Mouse (Mus musculus) megakaryocyte-erythroid progenitor cell, adult 5-6 weeks (primary cell): ENCODE results near the gene Capn15. TPM values are rescaled to one million over a fixed set of nuclear protein-coding genes. Genes with fewer than 3 reads are reported as not detected.

Experiments used
- ATAC-seq: replicated peaks from 2 replicates; pipeline ENCODE4 v1.8.0; 2016; ENCODE audit warnings: mild to moderate bottlenecking, inconsistent platforms; ENCODE audit not compliant: severe bottlenecking, poor library complexity, low FRiP score, low TSS enrichment
- total RNA-seq, 2 experiments: library from RNA; stranded (forward) in 1 of 2; stranded (reverse) in 1 of 2; fragments of 200-1000, 215-1000 nt in 1 of 2; fragments of >200 nt in 1 of 2; fragmentation: Nextera tagmentation in 1 of 2; gene quantifications; 2 replicates each; pipeline ENCODE4 v1.2.3; 2014 to 2017

Capn15 gene
- 14.8 and 18.4 TPM in 2 replicates for total RNA-seq (2014; fragmentation: Nextera tagmentation)
- 1.7 and 3.5 TPM in 2 replicates for total RNA-seq (2017)

DNA sequence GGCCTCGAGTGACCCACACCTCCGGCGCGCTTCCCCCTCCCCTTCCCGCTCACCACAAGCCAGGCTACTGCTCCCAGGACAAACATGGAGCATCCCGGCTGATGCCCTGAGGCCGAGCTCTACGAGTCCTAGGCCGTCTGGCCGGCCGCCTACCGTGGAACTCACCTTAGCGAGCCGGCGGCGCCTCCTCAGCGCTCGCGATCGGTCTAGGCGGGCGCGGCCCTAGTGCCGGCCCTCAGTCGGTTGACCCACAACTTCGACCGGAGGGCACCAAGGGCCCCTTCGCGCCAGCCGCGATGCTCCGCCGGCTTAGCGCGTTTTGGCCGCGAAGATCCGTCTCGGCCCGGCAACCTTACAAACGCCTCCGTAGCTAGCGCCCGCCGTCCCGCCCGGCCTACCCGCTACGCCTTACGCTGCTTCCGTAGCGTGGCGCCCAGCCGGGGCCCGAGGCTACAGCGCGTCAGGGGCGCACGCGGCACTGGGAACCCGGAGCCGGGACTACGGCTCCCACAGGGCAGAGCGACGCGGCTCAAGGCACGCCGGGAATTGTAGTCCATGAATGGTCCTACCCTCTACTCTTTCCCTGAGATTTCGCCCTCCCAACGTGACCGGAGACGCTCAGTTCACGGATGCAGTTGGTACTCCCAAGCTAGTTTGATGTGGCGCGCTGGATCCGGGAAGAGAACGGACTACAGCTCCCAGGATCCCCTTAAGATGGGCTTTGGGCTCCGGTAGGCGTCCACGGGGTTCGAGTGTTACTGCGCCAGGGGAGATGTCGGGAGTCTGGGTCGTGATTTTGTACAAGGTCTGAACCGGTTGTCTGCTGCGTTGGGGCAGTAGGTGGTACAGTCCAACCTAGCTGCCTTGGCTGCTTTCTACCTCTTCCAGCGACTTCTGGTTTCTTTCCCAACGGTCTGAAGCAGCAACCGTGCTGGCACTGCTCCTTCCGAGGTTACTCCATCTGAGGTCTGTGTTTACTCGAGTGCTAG, at the start of gene Capn15:
Gene Capn15, minus strand, starts transcription at position 491 of the 989 bp plus-strand sequence.
- peak; percentile 91 for ATAC-seq

DNA sequence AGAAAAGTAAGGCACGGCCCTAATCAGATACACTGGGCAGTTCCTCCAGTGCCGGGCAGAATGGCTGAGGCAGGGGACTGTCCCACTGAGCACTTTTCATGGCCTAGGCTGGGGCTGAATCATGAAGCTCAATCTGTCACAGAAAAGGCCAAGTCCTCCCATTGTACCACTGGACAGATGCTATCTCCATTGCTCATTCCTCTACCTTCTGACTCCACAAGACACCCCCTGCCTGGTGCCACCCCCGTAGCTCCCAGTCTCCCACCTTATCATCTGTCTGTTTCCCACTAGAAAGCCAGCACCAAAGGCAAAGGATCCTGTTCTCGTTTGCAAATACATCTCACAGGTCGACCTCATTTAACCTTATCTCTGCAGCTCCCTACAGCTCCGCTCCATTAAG, 46.4 kb upstream of the Capn15 start:
- no peak for ATAC-seq

DNA sequence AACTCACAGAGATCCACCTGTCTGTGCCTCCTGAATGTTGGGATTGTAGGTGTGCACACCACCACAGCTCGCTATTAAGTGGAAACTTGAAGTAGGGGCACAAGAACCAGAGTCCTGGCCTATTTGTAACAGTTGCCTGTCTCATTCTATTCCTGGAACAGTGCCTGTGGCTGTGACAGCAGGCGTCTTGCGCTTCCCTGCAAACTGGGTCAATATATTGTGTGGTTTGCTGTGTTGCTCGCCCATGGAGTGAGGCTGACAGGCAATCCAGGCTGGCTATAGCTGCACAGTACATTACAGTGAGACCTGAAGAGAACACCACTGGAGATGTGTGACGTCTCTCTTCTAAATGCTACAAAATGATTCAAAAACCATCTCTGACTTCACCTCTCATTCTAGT, 46.0 kb upstream of the Capn15 start:
- no peak for ATAC-seq

DNA sequence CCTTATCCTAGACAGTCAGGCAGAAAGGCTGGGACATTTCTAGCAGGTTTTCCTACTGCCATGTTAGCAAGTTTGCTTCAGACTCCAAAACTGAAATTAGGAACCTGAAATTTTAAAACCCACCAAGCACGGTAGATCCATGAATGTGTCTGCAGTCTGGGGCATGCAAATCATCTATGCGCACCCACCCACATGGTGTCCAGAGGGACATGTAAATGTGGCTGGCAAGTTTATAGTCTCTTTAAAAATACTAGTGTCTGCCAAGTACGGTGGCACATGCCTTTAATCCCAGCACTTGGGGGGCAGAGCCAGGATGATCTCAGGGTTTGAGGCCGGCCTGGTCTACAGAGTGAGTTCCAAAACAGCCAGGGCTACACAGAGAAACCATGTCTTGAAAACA, 42.7 kb upstream of the Capn15 start:
- no peak for ATAC-seq

DNA sequence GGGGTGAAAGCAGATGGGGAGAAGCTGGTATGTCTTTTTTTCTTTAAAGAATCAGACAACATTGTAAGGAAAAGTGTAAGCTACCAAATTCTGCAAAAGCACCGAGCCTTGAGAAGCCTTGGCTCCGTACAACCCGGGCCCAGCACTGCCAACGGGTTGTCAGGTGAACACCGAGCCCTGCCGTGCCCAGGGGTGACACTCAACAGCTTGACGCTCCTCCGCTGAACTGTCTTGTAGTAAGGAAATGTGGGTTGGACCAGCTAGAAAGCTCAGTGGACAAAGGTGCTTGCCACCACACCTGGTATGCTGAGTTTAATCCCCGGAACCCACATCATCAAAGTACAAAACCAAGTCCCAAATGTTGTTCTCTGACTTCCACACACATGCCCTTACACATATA, 39.1 kb upstream of the Capn15 start:
- no peak for ATAC-seq

DNA sequence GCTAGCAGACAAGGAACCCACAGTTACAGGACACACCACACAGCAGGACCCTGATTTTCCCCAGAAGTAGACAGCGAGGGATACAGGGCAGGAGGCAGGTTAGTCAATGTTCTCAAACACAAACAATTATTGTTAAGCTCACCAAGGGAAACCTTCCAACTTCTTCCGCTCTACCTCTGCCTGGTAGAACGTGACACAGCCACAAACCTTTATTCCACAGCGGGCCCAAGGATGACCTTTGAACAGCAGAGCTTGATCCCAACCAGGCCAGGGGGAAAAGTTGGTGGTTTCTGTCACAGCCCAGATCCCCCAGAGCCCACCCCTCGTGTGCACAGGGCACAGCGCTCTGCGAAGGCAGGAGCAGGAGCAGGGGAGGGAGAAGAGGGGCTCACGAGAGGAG, 38.4 kb upstream of the Capn15 start:
- ATAC-seq, result no peak

DNA sequence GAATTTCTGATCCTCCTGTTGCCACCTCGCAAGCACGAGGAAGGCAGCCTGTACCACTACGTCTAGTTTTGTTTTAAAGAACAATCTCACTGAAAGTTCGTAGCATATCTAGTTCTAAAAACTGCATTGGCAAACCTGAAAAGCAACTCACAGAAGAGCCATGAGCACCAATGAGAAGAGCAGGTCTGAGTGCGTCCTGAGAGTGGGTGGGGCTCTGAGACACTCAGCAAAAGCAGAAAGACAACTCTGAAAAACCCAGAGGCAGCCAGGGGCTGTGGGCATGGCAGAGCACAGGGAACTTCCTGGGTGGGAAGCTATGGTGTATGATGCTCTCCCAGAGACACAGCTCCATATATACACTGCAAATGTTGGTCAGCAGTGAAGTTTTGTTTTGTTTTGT, 37.6 kb upstream of the Capn15 start:
- ATAC-seq, result no peak

DNA sequence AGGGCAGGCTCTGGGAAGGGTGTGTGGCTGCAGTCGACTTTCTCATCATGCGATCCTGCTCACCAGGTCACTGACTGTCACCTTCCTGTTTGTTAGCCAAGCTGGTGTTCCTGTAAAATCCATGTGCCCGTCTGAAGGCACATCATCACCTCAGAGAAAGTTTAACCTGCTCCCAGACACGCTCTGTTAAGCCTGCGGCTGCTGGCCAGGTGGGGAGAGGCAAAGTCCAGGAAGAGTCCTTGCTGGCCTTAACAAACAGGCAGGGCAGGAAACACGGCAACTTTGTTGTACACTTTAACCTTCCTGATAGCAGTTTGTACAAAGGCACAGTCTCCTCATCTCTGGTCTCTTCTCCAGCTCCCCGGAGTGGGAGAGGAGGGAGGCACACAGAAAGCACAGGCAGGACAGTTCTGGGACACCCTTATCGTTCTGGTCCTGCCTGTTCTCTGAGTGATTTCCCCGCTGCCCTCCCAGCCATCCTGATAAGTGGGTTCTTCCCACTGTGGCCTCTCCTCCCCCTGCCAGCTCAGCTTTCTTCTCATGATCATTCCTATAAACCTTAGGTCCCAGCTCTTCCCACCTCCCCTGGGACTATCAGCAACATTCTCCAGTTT, 36.2 kb upstream of the Capn15 start:
- ATAC-seq, result no peak

DNA sequence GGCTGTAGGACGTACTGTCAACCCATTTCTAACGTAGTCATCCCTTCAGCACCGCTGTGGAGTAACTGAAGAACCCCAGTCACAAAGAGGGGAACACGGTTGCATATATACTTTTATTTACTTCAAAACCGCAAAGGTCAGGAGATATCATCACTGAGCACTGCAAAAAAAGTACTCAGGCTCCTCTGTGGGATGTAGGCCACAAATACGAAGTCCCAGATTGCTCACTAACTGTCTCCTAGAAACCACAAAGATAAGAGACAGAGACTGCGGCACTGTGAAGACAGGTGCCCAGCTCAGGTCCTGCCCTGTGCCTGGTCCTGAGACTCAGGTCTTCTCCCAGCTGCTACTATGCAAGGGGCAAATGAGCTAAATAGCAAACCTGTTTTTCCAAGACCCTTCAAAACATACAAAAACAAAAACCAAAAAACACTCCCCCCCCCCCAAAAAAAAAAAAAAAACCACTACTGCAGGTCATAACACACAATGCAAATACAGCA, 35.3 kb upstream of the Capn15 start:
- ATAC-seq, result peak; percentile 33; the same call in 1 of the 2 replicates

DNA sequence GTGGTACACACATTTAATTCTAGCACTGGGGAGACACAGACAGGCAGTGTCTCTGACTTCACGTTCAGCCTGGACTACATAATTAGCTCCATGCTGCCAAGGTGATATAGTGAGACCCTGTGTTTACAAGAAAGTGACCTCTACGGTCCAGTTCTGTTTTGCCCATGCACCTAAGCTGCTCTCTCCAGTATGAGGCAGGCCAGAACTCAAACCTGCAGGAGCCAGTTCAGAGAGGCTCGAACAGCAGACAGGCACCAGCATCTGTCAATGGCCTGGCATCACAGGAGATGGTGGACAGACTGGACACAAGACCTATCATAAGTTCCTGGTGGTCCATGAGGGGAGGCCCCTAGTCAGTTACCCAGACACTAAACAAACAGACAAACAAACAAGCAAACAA, 32.8 kb upstream of the Capn15 start:
- no peak for ATAC-seq

DNA sequence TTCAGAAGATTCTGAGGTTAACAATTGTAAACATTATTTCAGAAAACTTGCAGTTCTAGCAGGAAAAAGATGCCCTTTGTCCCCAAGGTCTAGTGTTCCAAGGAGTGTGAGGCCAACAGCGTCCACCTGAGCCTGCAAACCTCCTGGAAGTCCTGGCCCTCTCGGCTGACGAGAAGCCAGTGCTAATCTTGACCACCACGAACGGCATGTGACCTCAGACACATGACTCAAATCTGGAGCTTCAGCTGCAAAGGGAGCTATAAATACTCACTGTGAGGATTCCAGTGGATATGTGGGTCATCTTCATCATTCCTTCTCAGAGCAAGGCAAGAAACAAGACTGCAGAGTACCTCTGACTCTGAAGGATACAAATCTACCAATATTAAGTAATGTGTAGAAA, 32.4 kb upstream of the Capn15 start:
- ATAC-seq, result no peak

DNA sequence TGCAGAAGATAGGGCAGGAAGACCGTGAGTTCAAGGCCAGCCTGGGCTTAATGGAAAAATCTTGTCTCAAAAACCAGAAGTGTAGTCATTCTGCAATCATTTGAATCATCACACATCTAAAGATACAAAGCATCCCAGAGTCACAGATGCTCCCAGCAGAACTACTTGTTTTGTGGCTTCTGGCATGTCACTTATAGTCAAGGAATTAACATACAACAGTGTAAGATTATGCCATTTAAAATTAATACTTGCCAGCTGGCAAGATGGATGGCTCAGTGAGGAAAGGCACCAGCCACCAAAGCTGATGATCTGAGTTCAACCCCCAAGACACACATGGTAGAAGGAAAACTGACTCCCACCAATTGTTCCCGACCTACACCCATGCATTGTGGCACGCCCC, 31.4 kb upstream of the Capn15 start:
- ATAC-seq, result no peak

DNA sequence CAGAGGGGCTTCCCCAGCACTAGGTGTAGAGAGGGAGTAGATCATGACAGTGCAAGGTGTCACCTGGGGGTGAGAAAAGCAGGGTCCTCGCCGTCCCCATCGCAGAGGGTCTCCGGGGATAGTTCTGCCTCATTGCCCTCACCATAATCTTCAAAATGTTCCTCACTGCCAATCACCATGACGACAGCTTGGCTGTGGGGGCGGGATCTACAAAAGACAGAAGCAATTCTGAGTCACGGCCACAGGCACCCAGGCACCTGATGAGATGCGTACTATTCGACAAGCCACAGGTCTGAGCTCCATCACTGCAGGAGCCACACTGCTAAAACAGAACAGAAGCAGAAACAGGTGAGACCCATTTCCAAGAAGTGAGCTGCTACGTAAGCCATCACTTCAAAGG, 28.1 kb upstream of the Capn15 start:
- no peak for ATAC-seq

DNA sequence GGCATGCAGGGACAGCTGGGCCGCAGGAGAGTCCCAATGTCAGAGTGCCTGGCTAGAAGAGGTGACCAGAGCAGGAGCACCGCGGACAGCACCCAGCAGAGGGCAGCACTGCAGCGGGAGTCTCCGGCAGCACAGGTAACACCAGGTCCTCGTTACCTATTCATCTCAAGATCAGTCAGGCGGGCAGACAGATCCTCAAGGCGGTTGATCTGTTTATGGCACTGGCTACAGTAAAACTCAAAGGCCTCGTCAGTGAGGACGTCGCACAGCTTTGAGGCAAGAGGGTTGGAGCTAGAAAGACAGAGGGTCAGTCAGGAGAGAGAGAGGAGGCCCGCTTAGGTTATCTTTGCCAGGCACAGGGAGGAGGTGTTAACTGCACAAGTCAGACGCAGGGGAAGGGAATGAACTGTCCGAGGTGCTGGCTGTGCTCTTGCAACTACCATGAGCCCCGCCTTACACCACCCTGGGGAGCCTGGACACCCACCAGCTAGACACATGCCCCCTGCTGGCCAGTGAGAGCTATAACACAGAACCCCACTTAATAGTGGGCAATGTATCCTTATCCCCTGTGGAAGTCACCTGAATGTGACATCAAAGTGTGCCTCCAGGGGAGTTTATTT, 26.4 kb upstream of the Capn15 start:
- ATAC-seq, result peak; percentile 95

DNA sequence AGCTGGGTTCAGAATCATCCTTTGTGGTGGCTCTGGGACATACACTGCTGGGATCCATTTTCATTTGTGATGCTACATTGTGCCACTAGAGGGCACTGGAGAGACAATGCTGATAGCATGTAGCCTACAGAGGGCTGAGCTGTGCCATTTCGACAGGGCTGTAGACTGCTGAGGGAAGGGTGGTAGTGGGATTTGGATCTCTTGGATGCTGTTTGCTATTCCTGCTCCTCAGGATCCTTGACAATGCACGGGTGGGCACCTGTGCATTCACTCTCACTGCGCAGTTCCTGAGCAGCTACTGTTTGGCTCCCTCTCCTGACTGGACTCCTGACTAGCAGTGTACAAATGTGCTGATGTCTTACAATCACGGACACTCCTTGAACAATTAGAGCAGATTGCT, 23.9 kb upstream of the Capn15 start:
- ATAC-seq, result peak; percentile 64

DNA sequence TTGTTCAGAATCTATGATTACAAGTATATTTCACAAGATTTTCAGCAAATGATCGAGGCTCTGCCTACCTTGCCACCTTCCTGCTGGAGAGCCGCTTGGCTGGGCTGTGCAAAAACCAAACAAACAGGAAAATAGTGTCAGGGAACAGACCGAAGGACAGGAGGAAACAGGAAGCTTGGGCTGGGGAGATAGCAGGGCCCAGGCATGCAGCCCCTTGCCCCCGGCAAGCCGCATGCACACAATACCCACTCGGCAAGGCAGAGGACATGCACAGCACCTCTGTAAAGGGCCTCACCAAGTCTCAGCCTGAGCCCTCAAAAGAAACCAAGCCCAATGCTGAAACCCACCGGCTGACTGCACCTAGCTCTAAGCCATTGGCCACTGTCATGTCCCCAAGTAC, 23.2 kb upstream of the Capn15 start:
- ATAC-seq, result no peak

DNA sequence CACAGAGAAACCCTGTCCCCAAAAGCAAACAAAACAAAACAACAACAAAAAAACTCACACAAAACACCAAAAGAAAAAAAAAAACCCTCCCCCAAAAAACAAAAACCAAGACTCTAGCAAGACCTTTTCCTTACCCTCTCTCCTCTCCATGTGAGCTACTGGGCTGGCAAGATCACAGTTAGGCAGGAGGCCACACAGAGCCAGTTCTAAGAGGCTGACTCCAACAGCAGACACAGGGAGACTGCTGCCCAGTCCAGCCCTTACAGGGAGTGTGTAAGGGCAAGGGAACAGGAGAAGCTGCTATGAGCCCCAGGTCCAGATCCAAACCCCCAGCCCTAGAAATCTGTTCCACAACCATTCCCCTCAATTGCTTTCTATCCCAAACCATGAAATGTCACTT, 22.7 kb upstream of the Capn15 start:
- ATAC-seq, result no peak

DNA sequence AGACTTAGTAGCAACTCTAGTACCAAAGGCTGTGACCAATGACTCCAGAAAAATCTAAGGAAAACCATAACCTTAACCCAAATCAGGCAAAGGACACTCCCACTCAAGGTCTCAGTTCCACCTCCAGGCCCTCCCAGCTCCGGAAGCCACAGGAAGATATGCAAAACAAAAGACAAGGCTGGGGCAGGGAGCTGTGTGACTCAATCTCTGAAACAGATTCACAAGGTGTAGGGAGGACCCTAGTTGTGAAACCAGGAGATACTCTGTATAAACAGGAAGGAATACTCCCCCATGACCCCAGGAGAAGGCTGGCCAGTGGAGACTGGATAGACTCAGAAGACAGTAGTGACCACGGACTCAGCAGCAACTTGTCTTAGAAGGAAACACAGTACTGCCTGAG, 22.1 kb upstream of the Capn15 start:
- no peak for ATAC-seq

DNA sequence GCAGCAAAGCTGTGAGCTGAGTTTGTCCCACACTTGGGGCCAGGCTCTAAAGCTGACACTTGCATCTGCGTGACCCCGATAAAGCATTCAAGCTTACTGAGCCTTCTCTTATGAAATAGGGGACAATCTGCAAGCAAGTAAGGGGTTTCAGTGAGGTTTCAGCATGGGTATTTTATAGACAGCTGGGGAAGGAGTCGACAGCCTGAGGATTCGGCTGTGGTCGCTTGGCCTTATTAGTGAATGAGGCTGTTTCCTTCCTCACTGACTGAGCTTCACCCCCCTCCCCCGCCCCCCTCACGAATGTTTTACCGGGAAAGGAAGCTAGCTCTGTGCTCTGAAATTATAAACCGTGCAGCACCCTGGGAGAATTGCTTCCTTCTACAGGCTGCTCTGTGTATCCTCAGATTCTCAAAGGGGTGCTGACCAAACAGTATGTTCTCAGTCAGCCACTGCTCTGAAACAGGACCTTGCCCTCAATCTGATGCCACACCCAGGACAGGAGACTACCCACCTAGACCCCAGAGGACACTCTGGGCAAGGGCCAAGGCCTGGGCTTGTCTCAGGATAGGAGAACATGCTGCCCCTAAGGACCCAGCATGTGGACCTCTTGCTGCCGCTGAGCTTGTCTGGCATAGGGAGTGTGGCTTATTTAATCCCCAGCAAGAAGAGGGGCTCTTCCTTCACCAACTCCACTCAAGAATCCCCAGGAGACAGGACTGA, 20.3 kb upstream of the Capn15 start:
- ATAC-seq, result no peak

DNA sequence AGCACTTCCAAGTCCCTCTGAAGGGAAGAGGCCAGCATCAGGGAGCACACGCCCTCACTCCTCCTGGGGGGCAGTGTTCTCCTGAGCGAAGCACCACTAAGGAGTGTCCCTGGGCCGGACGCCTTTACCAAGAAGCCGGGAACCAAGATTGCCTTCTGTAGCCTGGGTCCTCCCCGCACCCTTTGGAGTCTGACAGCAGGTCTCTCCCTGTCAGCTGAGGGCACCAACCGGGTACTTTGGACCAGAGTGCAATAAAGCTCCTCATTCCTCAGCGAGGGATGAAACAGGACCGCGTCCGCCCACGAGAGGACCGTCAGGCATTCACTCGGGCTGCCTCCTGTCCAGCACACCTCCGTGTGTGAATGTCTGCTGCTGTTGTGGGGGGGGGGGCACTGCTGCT, 19.1 kb upstream of the Capn15 start:
- no peak for ATAC-seq
